Mouse (Mus musculus): ENCODE results near the gene Klhl22. TPM values are rescaled to one million over a fixed set of nuclear protein-coding genes. Genes with fewer than 3 reads are reported as not detected.

Klhl22 gene
- polyA plus RNA-seq, 1 experiment from 2014 or later: 52.6 TPM

- DNase-seq (ENCODE audit: low spot score): peak; percentile 73
- Histone ChIP-seq H3K4me1 (peaks cover 67% of the 10 kb centered on the region), H3K27me3 (ENCODE audit: low read depth, poor library complexity, severe bottlenecking) (peaks cover 97% of the 10 kb centered on the region), H3K27ac (replicated peaks) (peak overlapping the region; percentile 87), H3K9me3 (replicated peaks) (no peaks in the 10 kb centered on the region), H3K4me3 (peak overlapping the region; percentile 56), H3K36me3 (no peaks in the 10 kb centered on the region)
- 2% methylated on average over 50 of the region's 50 CpGs for WGBS
These were observed 47.3 kb downstream of the Klhl22 start for GRCm38 (mm10) chr16:17806581-17807191.

DNA sequence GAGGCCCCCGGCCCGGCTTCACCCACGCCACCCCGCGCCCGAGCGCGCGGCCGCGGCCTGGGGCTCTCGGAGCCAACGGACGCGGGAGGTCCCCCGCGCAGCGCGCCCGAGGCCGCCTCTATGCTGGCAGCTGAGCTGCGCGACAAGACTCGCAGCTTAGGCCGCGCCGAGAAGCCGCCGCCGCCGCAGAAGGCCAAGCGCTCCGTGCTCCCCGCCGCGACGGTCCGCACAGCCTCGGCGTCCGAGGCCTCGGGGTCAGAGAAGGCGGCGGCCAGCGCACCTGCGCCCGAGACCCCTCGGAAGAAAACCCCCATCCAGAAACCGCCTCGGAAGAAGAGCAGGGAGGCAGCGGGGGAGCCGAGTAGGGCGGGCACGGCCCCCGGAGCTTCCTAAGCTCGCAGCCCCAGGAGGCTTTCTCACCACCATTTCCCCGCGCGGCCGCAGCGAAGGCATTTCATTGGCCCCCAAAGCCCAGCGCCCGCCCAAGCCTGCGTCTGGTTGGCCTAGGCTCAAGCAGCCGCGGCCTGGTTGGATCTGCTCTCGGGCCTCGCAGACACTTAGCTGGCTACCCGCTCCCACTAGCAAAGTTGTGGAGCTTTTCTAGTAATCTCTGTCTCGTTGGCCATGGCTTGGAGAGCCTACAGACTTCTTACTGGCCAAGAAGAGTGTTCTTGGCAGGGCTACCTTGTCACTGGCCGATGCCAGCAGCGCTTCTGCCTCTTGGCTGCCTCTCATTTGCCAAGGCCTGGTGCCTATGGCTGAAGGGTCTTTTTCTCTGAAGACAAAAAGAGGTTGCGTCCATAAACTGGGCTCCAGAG, 48.0 kb downstream of the Klhl22 start:
- peaks cover 93% of the 10 kb centered on the region for H3K27me3 ChIP-seq (ENCODE audit: low read depth, poor library complexity, severe bottlenecking)
- H3K4me1 ChIP-seq: peaks cover 62% of the 10 kb centered on the region
- H3K27ac ChIP-seq (replicated peaks): peak overlapping the region; percentile 87
- 2% methylated on average over 73 of the region's 73 CpGs for WGBS
- DNase-seq (ENCODE audit: low spot score): peak; percentile 93
- no peaks in the 10 kb centered on the region for H3K9me3 ChIP-seq (replicated peaks)
- no peaks in the 10 kb centered on the region for H3K36me3 ChIP-seq
- peak overlapping the region; percentile 56 for H3K4me3 ChIP-seq

DNA sequence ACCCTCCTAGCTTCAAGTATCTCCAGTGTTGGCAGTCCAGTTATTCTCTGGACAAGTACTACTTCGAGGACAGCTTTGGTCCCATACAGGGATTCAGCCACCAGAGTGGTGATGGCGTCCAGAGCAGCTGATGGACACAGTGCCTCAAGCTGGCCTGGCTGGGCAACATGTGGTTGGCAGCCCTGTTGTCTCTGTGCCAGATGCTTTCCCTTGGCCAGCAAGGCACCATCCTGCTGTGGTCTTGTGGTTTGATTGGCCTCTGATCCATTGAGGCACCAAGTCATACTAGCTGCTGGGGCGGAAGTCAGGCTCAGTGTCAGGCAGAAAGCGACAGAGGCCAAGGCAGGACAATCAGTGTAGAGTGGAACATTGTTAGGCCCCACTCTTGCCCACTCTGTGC, 49.7 kb downstream of the Klhl22 start:
- DNase-seq (ENCODE audit: low spot score): no peak
- Histone ChIP-seq H3K9me3 (replicated peaks) (no peaks in the 10 kb centered on the region), H3K4me3 (no peak overlapping the region), H3K27ac (replicated peaks) (no peak overlapping the region), H3K36me3 (no peaks in the 10 kb centered on the region), H3K4me1 (peaks cover 45% of the 10 kb centered on the region), H3K27me3 (ENCODE audit: low read depth, poor library complexity, severe bottlenecking) (peaks cover 93% of the 10 kb centered on the region)
- whole genome bisulfite sequencing: 79% methylated on average over 4 of the region's 4 CpGs

GRCm38 (mm10) chr16:17809711-17810110, 50.3 kb downstream of the Klhl22 start:
- peaks cover 39% of the 10 kb centered on the region for H3K4me1 ChIP-seq
- DNase-seq (ENCODE audit: low spot score): peak; percentile 57
- H3K9me3 ChIP-seq (replicated peaks): no peaks in the 10 kb centered on the region
- peaks cover 93% of the 10 kb centered on the region for H3K27me3 ChIP-seq (ENCODE audit: low read depth, poor library complexity, severe bottlenecking)
- H3K27ac ChIP-seq (replicated peaks): no peak overlapping the region
- 38% methylated on average over 7 of the region's 7 CpGs for WGBS
- H3K4me3 ChIP-seq: no peak overlapping the region
- no peaks in the 10 kb centered on the region for H3K36me3 ChIP-seq

DNA sequence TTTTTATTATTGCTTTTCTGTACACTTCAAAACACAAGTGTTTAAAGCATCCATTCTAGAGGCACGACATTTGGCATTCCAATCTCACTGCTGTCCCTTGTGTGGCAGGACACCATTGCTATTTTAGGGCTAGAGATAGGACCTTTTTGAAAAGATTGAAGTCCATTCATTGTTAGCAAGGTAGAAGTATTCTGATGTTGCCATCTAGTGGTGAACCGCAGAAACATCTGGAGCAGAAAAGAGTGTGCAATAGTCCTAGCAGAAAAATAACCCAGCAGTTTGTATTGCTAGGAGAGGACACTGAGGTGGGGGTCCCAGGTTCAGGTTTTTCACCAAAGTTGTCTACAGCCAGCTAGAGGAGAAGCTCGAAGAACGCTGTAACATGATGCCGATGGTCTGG, 52.7 kb downstream of the Klhl22 start:
- H3K4me3 ChIP-seq: no peak overlapping the region
- H3K27me3 ChIP-seq (ENCODE audit: low read depth, poor library complexity, severe bottlenecking): peaks cover 93% of the 10 kb centered on the region
- peaks cover 36% of the 10 kb centered on the region for H3K4me1 ChIP-seq
- WGBS: 2% methylated on average over 5 of the region's 5 CpGs
- no peak overlapping the region for H3K27ac ChIP-seq (replicated peaks)
- DNase-seq (ENCODE audit: low spot score): no peak
- H3K36me3 ChIP-seq: no peaks in the 10 kb centered on the region
- H3K9me3 ChIP-seq (replicated peaks): no peaks in the 10 kb centered on the region

DNA sequence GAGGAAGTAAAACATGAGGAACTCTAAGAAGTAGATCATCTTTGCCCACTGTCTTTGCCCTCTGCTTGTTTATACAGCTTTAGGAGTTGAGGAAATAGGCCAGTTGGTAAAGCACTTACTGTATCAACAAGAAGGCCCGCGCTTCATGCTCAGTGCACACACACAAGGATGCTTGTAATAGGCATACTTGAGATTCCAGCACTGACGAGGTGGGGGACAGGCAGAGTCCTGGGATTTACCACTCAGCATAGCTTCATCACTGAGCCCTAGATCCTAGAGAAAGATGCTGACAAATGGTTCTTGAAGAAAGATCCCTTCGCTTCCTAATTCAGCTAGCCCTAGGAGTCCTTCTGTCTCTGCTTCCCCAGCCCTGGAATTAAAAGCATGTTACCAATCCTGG, 53.8 kb downstream of the Klhl22 start:
- Histone ChIP-seq H3K36me3 (no peaks in the 10 kb centered on the region), H3K4me3 (no peak overlapping the region), H3K9me3 (replicated peaks) (no peaks in the 10 kb centered on the region), H3K27me3 (ENCODE audit: low read depth, poor library complexity, severe bottlenecking) (peaks cover 91% of the 10 kb centered on the region), H3K4me1 (peaks cover 25% of the 10 kb centered on the region), H3K27ac (replicated peaks) (no peak overlapping the region)
- DNase-seq (ENCODE audit: low spot score): no peak
- WGBS: 62% methylated on average over 4 of the region's 4 CpGs

DNA sequence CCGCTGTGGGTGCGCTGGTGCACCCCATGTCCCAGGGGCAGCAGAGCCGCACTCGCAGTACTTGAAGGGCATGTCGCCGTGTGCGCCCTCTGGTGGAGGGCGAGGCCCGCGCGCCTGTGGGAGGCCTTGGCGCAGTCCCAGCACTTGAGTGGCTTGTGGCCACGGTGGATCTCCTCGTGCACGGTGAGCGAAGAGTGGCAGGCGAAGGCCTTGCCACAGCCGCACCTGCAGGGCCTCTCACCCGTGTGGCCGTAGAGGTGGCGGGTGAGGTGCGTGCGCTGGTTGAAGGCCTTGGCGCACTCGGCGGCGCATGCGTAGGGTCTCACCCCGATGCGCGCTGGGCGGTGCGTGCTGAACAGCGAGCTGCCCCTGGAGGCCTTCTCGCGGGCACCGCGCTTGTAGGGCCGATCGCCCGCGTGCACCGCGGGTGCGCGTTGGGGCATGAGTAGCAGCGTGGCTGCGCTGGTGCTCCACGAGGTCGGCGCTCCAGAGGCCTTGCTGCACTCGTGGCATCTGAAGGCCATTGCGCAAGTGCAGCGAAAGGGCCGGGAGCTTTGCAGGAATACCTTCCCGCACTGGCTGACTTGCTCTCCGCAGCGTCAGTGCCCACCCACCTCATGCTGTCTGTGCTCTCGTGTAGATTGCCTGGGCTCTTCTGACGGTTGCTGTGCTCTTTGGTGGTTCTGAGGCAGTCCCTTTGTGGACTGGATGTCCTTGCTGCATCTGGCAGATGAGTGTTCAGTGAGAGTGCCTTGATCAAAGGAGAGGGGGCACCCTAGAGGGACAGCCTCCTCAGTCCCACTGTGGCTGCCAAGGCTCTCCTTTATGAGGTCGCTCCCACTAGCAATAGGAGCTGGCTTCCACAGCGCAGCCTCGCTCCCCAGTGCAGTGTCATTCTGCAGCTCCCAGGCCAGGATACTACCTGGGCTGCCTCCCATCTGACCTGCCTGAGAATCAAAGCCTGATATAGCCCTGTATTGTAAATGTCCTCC, 56.3 kb downstream of the Klhl22 start:
- no peaks in the 10 kb centered on the region for H3K9me3 ChIP-seq (replicated peaks)
- H3K27me3 ChIP-seq (ENCODE audit: low read depth, poor library complexity, severe bottlenecking): peaks cover 70% of the 10 kb centered on the region
- H3K4me3 ChIP-seq: peak overlapping the region; percentile 61
- WGBS: 2% methylated on average over 63 of the region's 63 CpGs
- peaks cover 14% of the 10 kb centered on the region for H3K4me1 ChIP-seq
- peak; percentile 86 for DNase-seq (ENCODE audit: low spot score)
- H3K36me3 ChIP-seq: no peaks in the 10 kb centered on the region
- H3K27ac ChIP-seq (replicated peaks): peak overlapping the region; percentile 86

DNA sequence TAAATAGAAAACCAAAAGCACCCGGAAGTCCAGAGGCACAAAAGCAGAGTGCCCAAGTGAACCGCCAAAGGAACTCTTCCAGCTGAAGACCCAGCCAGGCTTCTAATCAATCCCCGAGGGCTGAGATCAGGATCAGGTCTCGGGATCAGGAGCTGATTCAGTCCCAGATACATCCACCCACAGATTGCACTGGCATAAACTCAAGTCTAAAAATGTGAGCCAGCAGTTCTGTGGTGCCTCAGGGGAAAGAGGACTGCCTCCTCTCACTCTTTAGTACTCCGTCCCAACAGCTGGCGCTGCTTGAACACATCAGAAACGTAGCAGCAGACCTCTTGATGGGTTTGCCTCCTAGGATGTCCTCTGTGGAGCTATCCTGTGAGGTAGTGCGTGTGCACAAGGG, 57.1 kb downstream of the Klhl22 start:
- 80% methylated on average over 8 of the region's 8 CpGs for WGBS
- no peak for DNase-seq (ENCODE audit: low spot score)

GRCm38 (mm10) chr16:17826500-17826899, 67.1 kb downstream of the Klhl22 start:
- Histone ChIP-seq H3K9me3 (replicated peaks) (no peaks in the 10 kb centered on the region), H3K4me3 (no peak overlapping the region), H3K27me3 (ENCODE audit: low read depth, poor library complexity, severe bottlenecking) (peaks cover 46% of the 10 kb centered on the region), H3K27ac (replicated peaks) (no peak overlapping the region), H3K4me1 (peaks cover 4% of the 10 kb centered on the region; the same call in 1 of the 2 replicates), H3K36me3 (no peaks in the 10 kb centered on the region)
- DNase-seq (ENCODE audit: low spot score): no peak
- WGBS: 91% methylated on average over 2 of the region's 2 CpGs

More for the DNA sequence above, 57.1 kb downstream of the Klhl22 start:
- no peak overlapping the region for H3K4me3 ChIP-seq
- no peaks in the 10 kb centered on the region for H3K9me3 ChIP-seq (replicated peaks)
- peaks cover 64% of the 10 kb centered on the region for H3K27me3 ChIP-seq (ENCODE audit: low read depth, poor library complexity, severe bottlenecking)
- H3K36me3 ChIP-seq: no peaks in the 10 kb centered on the region
- H3K27ac ChIP-seq (replicated peaks): no peak overlapping the region
- H3K4me1 ChIP-seq: peaks cover 14% of the 10 kb centered on the region

DNA sequence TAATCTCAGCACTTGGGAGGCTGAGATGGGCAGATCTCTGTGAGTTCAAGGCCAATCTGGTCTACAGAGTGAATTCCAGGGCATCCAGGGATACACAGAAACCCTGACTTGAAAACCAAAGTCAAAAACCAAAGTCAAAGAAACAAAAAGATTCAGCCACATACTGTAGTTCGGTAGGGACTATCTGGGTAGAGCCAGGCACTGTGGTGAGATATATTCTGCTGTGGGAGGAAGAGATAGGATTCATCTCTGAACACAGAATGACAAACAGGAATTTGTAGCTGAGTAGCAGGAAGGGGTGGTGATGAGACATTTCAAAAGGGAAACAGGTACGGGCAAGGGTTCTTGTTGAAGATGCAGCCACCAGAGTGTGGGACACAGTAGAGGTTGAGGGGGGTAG, 68.8 kb downstream of the Klhl22 start:
- Histone ChIP-seq H3K27ac (replicated peaks) (no peak overlapping the region), H3K36me3 (no peaks in the 10 kb centered on the region), H3K9me3 (replicated peaks) (no peaks in the 10 kb centered on the region), H3K4me3 (no peak overlapping the region), H3K27me3 (ENCODE audit: low read depth, poor library complexity, severe bottlenecking) (peaks cover 64% of the 10 kb centered on the region), H3K4me1 (peaks cover 9% of the 10 kb centered on the region)
- no peak for DNase-seq (ENCODE audit: low spot score)
- WGBS: 94% methylated on average over 2 of the region's 2 CpGs

DNA sequence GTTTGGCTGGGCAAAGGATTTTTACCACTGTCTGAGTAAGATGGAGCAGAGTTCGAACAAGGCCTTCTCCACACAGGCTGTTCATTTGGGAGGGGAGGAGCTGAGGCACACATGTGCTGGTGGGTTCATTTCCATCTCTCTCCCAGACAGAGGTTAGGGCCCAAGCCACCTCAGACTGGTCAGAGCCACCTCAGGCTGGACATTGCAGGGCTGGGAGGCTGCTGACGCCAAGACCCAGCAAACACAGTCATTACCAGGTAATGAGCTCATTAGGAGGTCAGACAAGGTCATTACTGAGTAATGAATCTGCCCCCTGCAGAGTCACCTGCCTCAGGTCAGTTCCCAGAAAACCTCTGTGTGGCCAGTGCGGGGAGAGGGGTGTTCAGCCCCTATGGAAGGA, 69.4 kb downstream of the Klhl22 start:
- Histone ChIP-seq H3K27ac (replicated peaks) (no peak overlapping the region), H3K4me1 (peaks cover 16% of the 10 kb centered on the region), H3K4me3 (no peak overlapping the region), H3K9me3 (replicated peaks) (no peaks in the 10 kb centered on the region), H3K36me3 (no peaks in the 10 kb centered on the region), H3K27me3 (ENCODE audit: low read depth, poor library complexity, severe bottlenecking) (peaks cover 70% of the 10 kb centered on the region)
- WGBS: 81% methylated on average over 3 of the region's 3 CpGs
- DNase-seq (ENCODE audit: low spot score): no peak

- Histone ChIP-seq H3K36me3 (no peaks in the 10 kb centered on the region), H3K27ac (replicated peaks) (no peak overlapping the region), H3K4me3 (no peak overlapping the region), H3K9me3 (replicated peaks) (no peaks in the 10 kb centered on the region), H3K27me3 (ENCODE audit: low read depth, poor library complexity, severe bottlenecking) (peaks cover 87% of the 10 kb centered on the region), H3K4me1 (peaks cover 24% of the 10 kb centered on the region)
- no peak for DNase-seq (ENCODE audit: low spot score)
- WGBS: 57% methylated on average over 10 of the region's 10 CpGs
These were observed 71.2 kb downstream of the Klhl22 start for GRCm38 (mm10) chr16:17830385-17831178.

Data from midbrain, embryonic 10.5 days (tissue).